Mouse (Mus musculus): ENCODE results near the gene Slc1a7.

DNA sequence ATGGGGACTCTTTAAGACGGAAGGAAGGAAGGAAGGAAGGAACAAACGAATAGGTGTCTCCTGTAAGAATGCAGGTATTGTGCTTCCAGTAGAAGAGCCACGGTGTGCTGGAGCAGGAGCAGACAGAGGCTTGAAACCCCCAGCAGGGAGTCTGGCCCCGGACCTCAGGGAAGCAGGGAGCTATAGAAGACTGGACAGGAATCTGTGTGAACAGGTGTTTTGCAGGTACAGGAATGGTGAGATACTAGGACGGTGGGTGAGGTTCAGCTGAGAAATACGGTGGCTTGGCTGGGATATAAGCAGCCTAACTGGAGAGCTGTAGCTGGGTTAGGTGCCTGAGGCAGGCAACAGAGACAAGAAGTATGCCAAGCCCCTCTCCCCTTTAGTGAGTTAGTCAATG is 52.0 kb downstream of the Slc1a7 start:
- TF ChIP-seq CTCF (conservative IDR thresholded peaks at IDR 0.05; ENCODE audit: insufficient read depth, insufficient read length, low read depth, low read length), result no peak
- TF ChIP-seq POLR2A (IDR thresholded peaks at IDR 0.05; ENCODE audit: low read depth, low read length), result no peak
